Mouse (Mus musculus): ENCODE data around the gene Tmem201.

Tmem201 gene

DNA sequence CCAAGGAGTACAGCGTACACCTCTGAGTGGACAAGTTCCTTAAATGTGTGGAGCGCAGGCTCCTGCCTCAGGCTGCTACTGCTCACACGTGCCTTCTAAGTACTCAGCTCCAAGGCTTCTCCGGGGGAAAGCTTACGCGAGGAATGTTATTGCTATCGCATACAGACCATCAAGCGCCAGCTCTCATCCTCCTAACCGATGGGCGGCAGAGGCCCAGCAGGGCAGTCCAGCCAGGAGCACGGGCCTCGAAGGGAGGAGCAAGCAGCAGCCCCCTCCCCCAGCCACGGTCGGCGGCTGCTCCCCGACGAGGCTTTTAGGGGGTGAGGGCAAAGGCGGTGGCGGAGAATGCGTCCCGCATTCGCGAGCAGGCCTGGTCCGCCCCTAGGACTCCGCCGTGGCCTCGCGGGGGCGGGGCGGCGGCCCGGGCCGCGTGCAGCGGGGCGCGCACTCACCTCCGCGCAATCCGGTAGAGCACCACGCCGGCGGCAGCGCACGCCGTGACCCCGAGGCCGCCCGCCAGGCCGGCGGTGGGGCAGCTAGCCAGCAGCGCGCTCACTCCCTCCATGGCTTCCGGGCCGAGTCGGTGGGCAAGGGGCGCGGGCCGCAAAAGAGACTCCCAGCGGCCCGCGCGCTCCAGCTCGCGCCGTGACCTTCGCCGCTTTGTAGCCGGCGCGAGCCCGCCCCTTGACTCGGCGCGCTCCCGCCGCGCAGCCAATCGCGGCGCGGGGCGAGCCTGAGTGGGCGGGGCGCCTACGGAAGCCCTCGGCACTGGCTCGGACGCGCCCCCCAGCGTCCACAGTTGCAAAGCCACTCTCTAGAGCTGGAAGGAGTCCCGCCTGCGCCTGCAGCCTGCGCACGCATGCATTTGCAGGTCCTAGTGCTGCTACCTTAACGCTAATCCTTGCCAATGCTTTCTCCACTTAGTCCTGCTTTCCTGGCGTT, at the start of gene Tmem201:
Gene Tmem201 (minus strand): TSS at position 662 of the 942 bp plus-strand sequence.
- WGBS: under 1% methylated on average over 96 of the region's 97 CpGs

DNA sequence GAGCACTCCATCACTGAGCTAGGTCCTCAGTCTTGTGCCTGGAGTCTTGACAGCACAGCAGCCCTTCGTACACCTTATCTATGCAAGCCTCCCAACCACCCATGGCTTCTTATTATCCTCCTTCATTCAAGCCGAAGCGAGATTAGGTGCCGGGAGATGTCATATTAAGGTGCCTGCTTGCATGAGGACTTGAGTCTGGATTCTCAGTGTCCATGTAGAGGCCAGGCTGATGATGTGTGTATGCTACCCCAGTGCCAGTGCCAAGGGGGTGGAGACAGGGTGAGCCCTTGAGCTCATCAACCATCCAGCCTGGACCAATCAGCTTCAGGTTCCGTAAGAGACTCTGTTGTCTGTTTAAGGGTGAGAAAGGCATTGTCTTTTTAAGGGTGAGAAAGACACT, 47.1 kb upstream of the Tmem201 start:
- WGBS: 96% methylated on average over 5 of the region's 5 CpGs

DNA sequence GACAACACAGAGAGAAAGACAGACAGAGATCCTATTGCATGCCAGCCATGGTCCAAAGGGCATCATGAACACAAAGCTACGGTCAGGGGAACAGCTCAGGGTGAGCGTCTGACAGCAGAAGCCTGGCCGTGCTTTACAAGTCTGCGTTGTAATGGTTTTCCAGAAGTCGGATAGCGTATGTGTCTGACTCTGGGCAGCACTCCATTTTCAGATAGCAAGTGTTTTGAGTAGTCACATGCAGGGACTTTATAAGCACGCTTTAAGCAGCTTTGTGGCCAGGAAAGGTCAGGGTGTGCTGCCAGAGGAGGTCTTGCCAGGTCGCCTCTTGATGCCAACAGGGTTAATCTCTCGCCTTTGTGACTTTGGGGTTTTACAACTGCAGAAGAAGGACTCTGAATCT, 46.5 kb upstream of the Tmem201 start:
- 91% methylated on average over 9 of the region's 9 CpGs for WGBS

DNA sequence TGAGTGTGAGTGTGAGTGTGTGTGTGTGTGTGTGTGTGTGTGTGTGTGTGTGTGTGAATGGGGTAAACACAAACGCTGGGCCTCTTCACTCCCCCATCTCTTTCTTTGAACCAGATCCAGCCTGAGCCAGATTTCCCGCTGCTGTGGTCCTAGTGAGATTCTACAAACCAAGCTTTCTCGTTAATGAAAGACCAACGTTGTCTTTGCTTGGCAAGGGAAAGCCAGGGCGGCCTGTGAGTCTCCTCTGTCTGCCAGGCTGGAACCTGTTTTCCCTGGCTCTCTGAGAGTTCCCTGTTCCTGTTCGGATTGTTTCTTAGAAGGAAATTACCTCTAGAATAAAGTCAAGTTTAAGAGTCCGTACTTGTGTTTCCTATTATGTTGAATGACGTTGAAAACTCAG, 45.1 kb upstream of the Tmem201 start:
- 43% methylated on average over 8 of the region's 8 CpGs for WGBS

DNA sequence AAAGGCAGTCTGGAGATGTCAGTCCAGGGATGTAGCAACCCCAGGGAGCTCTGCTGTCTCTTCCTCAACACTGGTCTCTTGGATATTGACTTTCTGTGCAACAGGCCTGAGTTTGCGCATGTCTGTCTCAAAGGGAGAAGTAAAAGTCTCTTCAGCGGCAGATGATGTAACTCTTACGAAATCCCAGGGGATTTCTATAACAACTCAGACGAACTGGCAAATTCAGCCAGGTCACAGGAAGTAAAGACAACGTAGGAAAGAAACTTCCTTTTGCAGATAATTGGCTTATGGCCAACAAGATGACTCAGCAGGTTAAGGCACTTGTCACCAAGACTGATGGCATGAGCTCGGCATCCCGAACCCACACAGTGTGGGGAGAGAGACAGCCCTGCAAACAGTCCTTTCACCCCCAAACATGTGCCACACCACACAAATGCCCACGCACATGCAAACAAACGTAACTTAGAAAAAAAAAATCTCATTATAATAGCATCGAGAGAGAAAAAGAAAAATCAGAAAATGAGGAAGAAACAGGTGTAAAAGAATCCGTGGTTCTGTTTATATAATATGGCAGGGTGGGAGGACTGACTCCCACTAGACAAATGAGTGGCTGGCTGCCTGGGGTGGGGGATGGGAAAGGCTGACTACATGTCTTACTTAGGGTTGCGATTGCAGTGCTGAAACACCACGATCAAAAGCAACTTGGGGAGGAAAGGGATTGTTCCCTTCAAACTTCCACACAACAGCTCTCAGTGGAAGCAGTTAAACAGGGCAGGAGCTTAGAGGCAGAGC, 42.9 kb upstream of the Tmem201 start:
- 54% methylated on average over 13 of the region's 13 CpGs for WGBS

DNA sequence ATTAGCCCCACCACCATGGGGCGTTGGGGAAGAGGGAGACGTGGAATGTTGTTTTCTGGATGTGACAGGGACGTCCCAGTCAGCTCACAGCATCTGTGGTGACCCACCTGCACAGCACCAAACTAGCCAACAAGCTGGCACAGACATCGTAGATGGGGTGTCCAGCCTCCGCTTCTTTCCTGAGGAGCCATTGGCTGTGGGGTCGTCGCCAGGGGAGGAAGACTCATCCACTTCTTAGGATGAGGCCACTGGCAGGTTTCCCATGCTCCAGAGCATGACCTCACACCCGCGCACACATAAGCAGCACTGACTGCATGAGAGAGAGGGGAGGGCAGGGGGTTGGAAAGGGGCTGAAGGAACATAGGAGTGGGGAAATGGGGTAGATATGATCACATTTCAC, 42.1 kb upstream of the Tmem201 start:
- WGBS: 83% methylated on average over 9 of the region's 9 CpGs

DNA sequence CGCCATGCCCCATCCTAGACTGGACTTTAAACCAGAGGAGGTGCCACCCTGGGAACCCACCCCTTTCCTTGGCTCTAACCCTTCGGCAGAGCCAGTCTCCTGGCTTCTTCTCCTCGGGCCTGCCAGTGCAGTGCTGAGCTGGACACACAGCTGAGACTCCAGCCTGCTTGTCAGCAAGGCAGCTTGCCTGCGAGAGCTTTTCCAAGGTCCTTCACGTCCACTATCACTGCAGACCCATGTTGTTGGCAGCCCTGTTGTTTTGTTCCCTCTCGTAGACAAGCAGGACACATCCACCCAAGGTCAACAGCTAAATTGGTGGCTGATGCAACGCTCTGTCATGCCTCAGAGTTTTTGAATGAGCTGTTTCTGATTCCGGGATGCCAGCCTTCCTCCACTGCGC, 39.3 kb upstream of the Tmem201 start:
- WGBS: 86% methylated on average over 9 of the region's 9 CpGs

DNA sequence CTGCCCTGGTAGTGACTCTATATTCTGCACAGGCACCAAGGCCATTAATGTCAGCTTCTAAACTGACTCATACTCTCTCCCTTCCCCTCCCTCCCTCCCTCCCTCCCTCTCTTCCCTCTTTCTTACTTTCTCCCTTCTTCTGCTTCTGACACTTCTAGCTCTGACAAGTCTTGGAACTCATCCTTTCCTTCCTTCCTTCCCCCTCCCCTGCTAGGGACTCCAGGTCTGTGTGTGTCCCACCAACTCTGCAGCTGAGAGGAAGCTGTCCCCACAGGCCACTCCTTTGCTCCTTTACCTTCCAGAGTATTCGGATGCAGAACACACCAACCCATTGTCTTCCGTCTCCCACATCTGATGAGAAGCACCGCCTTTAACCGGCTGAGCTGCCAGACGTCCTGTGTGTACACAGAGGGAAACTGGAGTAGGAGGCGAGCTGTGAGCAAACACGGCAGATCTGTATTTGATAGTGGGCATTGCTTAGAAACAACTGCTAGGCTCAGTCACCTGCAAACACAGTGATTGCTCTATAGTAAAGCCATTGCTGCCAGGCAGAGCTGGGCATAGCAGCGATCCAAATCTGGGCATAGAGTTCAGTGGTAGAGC, 38.0 kb upstream of the Tmem201 start:
- 14% methylated on average over 8 of the region's 8 CpGs for WGBS

DNA sequence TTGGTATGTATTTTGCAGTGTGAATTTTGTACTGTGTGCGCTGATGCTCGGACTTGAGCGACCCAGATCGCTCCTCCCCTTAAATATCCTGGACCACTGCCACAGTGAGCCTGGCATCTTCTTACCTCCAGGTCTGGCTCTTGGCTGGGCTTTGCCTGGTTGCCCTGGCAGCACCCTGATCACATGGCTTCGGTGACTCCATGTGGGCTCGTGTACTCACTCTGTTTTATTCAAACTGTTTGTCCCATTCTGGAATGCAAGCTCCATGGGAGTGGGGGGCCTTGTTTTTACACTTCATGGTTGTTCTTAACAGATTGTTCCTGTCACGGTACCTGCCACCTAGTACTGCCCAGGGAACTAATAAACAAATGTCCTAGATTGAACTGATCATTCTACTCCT, 37.5 kb upstream of the Tmem201 start:
- WGBS: 50% methylated on average over 7 of the region's 7 CpGs

DNA sequence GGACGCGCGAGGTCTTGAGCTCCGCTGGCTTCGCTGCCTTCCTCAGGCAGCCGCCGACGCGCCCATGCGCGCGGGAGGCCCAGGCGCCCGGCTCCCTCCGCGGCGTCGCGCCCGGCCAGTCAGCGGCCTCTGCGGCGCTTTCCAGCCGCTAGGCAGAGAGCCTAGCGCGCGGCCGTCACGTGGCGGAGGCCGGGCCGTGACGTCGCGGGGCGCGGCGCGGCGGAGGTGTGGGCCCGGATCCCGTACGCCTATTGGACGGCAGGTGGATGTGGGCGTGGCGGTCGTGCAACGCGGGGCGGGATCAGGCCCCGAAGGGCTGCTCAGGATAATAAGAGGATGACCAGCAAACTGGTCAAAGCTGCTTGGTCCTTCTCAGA, 36.2 kb upstream of the Tmem201 start, which contains the start of gene Slc25a33:
Gene Slc25a33 (minus strand): TSS at position 184 of the 377 bp plus-strand sequence.
- under 1% methylated on average over 51 of the region's 51 CpGs for WGBS

DNA sequence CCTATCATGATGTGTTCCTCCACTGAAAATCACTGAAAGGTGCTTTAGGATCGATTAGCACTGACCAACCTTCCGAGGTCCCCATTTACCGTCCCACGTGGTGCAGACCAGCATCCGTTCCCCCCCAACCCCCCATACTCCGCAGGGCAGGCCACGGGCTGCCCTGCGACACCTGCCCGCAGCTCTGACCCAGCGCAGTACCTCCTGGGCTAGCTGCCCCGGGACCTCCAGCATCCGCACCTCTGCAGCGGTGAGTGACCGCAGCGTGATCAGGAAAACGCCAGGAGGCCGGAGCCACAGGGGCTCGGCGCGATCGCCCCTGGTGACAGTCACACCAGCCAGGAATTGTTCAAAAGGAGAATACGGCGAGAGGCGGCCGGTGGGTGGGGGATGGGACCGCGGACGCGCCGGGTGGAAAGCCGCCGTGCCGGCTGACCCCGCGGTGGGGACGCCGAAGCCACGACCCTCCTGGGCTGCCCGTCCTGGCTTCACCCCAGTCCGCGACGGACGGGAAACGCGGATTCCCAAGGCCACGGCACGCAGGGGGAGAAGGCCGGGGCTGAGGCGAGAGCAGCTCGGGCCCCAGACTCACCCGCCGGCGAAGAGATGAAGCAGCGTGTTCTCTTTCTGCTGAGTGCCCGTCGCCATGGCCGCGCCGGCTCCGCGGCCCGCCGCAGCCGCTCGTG, 35.7 kb upstream of the Tmem201 start:
- under 1% methylated on average over 64 of the region's 65 CpGs for WGBS

DNA sequence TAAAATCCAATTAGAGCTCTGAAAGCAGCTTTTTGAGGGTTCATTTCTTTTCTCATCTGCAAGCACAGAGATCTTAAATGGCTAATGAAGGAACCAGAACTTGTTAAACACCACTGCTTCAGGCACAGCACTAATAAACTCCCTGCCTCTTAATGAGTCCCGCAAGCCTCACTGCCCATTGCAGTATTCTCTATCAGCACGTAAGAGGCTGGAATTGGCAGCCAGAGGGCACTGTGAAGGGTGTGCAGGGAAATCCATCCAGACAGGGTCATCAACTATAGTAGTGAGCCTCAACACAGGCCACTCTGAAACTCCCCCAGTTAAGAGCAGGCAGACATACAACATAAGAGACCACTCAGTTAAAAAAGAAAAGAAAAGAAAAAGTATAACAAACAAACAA, 34.5 kb upstream of the Tmem201 start:
- WGBS: 25% methylated on average over 2 of the region's 2 CpGs

DNA sequence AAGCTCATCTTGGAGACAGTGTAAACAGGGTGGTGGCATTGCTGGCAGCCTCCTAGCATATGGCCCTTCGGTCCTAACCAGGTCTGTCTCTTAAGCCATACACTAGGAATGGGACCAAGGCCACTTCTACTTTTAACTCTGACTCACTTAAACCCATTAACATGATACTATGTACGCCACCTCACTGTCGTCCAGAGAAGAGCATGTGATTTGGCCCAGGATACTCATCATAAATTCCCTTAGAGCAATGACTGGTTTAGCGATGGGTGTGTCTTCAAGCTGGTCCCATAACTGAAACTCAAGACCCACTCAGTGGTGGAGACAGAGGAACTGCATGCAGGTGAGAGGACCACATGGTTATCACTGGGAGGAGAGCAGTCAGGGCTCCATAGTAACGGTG, 27.4 kb upstream of the Tmem201 start:
- 82% methylated on average over 5 of the region's 5 CpGs for WGBS

DNA sequence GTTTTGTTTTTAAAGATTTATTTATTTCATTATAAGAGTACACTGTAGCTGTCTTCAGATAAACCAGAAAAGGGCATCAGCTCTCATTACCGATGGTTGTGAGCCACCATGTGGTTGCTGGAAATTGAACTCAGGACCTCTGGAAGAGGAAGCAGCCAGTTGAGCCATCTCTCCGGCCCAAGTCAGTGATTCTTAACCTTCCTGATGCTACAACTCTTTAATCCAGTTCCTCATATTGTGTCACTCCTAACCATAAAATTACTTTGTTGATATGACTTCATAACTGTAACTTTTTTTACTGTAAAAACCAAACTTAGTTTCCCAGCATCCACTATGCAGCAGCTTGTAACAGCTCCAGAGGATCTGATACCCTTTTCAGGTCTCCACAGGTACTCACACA, 25.5 kb upstream of the Tmem201 start:
- WGBS: 65% methylated on average over 2 of the region's 2 CpGs

DNA sequence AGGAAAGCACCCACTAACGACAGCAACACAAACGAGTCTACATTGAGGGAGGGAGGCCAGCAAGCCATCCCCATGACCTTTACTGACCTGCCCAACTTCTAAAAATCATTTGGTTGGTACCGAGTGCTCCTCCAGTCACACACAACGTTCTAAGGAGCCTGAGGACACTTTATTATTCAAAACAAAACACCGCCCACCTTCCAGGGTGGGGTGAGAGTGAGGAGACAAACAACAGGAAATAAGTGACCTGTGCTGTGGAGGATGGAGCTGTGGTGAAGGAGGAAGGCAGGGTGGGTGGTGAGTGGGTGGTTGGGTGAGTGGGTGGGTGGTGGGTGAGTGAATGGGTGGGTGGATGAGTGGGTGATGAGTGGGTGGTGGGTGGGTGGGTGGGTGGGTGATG, 21.7 kb upstream of the Tmem201 start:
- 33% methylated on average over 5 of the region's 5 CpGs for WGBS

DNA sequence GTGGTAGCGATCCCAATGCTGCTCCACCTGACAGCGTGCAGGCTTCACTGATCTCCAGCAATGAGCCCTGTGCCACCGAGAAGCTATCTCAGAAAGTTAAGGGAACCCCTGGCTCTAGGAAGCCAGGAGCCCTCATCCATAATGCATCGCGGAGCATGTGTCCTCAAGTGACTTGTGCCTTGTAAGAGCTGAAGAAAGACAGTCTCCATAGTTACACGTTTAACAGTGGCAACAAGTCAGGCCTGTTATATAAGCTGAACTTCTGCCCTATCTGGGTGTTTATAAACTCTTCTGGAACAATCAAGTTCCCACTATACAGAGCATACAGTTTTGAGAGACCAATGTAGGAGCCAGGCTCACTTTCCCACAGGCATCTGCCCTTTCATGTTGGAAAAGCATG, 20.6 kb upstream of the Tmem201 start:
- WGBS: 39% methylated on average over 6 of the region's 6 CpGs

DNA sequence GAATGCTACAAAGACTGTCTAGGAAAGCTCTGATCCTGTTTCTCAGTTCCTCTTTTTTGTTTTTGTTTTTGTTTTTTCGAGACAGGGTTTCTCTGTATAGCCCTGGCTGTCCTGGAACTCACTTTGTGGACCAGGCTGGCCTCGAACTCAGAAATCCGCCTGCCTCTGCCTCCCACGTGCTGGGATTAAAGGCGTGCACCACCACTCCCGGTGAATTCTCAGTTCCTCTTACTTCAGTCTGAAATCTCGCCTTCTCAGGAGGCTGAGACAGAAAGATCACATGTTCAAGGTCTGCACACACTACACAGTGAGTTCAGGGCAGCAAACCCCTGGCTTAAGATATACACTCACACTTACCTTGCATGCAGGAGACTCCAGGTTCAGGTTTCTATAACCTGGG, 18.7 kb upstream of the Tmem201 start:
- 76% methylated on average over 7 of the region's 7 CpGs for WGBS

DNA sequence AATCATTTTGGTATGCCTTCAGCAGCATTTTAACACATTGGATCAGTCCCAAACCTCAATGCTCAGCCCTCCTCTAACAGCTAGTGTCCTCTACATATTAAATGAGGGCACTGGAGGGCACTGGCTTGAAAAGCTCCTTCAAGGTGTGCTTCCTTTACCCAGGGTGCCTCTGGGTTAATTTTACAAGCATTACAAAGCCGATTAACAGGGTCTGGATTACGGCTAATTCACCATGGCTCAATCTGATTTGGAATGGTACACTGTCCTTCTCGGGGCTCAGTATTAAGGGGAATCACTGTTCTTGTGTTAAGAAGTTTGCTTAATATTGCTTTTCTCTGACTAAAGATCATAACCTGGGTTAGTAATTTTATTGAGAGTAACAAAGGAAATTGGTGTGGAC, 15.0 kb upstream of the Tmem201 start:
- 73% methylated on average over 3 of the region's 3 CpGs for WGBS

DNA sequence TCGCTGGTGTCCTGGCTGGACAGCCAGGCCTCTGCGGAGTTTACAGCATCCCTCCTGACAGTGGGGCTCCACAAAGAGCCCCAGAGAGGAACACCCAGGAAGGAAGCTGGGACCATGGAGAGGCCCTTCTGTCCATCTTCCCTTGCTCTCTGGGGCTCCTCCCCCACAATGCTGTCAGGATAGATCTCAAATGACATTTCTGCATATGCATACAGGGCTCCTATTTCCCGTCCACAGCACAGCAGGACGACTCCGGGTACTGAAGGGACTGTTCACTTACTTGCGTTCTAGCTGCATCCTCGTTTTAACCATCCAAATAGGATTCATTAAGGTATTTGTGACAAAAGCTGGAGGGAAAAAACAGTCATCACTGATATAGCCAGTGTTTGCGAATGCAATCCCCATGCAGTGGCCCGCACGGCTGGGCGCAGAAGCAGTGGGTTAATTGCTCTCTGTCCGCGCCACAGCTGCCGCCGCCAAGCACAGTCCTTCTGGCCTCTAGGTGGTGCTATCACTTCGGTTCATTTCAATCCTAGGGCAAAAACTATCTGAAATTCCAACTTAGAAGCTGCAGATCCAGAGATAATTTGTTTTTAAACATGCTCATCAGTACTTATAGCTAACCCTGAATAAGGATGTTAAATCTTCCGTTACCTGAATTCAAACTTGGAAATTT, 14.4 kb upstream of the Tmem201 start:
- 34% methylated on average over 17 of the region's 17 CpGs for WGBS

DNA sequence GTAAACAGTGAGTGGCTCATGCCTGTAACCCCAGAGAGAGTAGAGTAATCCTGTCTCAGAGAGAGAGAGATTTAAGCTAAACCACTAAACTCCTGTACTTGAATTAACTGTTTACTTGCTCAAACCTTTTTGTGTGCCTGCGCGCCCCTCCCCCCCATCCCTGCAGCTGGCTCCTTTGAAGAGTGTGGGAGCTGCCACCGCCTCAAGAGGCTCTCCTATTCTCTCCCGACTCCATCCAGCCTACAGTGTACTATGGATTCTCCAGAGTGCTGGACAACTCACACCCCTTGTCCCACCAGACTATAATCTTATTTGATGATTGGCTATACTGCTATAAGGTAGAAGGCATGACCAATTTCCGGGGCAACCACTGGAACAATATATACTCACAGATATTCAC, 12.8 kb upstream of the Tmem201 start:
- 62% methylated on average over 5 of the region's 5 CpGs for WGBS

DNA sequence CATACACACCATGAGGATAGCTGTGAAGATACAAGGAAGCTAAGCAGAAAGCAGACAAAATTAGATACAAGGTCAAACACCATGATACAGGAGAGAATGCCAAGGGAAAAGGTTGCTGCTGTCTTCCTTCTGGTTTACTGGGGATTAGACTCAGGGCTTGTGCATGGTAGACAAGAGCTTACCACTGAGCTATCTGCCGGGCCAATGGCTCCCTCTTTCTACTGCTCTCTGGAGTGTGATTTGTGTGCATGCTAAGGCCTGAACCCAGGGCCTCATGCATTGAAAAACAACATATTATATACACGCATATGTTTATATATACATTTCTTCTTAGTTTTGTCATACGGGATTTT, 11.8 kb upstream of the Tmem201 start:
- 91% methylated on average over 3 of the region's 3 CpGs for WGBS

Measured in cerebral cortex, adult 2 months (tissue).